Mouse (Mus musculus): ENCODE data around the gene Got2. TPM values are rescaled to one million over a fixed set of nuclear protein-coding genes. Genes with fewer than 3 reads are reported as not detected.

The Got2 gene
- polyA plus RNA-seq, 1 experiment from 2014 or later, result 63.9 TPM

DNA sequence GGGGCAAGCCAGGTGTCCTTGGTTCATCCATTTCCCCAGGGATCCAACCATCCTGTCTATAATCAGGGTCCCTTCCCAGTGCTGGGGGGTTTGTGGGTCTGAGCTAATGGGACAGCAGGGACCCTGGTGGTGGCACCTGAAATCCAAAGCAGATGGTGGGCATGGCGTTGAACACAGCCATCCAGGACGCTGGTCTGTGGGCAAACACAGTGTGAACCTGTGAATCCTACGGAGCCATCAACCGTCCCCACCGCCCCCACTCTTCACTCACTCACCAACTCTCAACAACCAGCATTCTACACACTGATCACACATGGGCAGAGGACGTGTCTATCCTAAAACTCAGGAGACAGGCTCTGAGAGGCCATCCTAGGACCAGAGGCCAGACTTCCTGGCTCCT lies 44.4 kb downstream of the Got2 start:
- Histone ChIP-seq H3K4me1 (ENCODE audit: insufficient read depth, low read depth, low read length) (no peaks in the 10 kb centered on the region), H3K9ac (replicated peaks; ENCODE audit: low read depth) (no peak overlapping the region), H3K4me2 (replicated peaks; ENCODE audit: low read depth, low read length) (no peak overlapping the region), H3K27me3 (replicated peaks; ENCODE audit: insufficient read depth, low read length) (no peaks in the 10 kb centered on the region), H3K27ac (ENCODE audit: low read length) (no peak overlapping the region), H3K4me3 (ENCODE audit: low read depth, low read length) (no peak overlapping the region), H3K9me3 (ENCODE audit: low read length) (no peaks in the 10 kb centered on the region), H3K36me3 (ENCODE audit: insufficient read depth, low read length) (peaks cover 20% of the 10 kb centered on the region; the same call in 1 of the 2 replicates)
- ATAC-seq, result no peak
- DNase-seq (ENCODE audit: low spot score), result no peak
- 84% methylated on average over 6 of the region's 6 CpGs for WGBS
- TF ChIP-seq EP300 (IDR thresholded peaks at IDR 0.05) (no peak), CTCF (IDR thresholded peaks at IDR 0.05) (no peak)

DNA sequence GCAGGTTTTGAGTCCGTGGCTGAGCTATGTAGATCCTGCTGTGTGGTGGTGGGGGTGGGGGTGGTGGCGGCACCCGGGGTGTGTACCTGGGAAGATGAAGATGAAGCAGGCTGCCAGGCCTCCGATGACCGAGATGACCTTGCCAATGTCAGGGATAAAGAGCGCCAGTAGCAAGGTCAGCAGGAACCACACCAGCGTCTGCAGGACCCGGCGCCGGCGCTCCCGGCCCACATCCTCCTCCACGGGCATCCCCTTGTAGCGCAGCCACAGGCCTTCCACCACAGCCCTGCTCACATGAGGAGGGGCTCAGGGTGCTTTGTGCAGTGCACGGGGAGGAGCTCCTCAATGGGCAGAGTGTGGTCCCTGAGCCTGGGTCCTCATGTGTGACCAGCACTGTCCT lies 46.9 kb downstream of the Got2 start:
- no peak for TF ChIP-seq EP300 (IDR thresholded peaks at IDR 0.05)
- TF ChIP-seq CTCF (IDR thresholded peaks at IDR 0.05), result no peak
- DNase-seq (ENCODE audit: low spot score) (no peak), ATAC-seq (no peak)
- no peaks in the 10 kb centered on the region for H3K9me3 ChIP-seq (ENCODE audit: low read length)
- no peak overlapping the region for H3K4me3 ChIP-seq (ENCODE audit: low read depth, low read length)
- H3K27ac ChIP-seq (ENCODE audit: low read length), result no peak overlapping the region
- no peaks in the 10 kb centered on the region for H3K4me1 ChIP-seq (ENCODE audit: insufficient read depth, low read depth, low read length)
- H3K9ac ChIP-seq (replicated peaks; ENCODE audit: low read depth), result no peak overlapping the region
- no peaks in the 10 kb centered on the region for H3K27me3 ChIP-seq (replicated peaks; ENCODE audit: insufficient read depth, low read length)
- 86% methylated on average over 15 of the region's 15 CpGs for WGBS
- H3K36me3 ChIP-seq (ENCODE audit: insufficient read depth, low read length), result peaks cover 13% of the 10 kb centered on the region; the same call in 1 of the 2 replicates
- H3K4me2 ChIP-seq (replicated peaks; ENCODE audit: low read depth, low read length), result no peak overlapping the region

DNA sequence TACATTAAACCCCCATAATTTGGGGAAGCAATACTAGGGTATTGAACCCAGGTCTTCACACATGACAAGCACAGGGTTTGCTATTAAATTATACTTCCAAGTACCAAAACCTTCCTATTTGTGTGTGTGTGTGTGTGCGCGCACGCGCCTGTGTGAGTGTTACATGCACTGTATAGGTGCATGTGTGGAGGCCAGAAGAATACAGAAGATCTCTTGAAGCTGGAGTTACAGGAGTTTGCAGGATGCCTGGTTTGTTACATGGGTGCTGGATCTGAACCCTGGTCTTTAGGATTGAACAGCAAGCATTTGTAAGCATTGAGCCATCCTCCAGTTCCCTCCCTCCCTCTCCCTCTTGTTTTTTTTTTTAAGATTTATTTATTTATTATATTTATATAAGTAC lies 49.1 kb downstream of the Got2 start:
- DNase-seq (ENCODE audit: low spot score), result no peak
- TF ChIP-seq CTCF (IDR thresholded peaks at IDR 0.05) (no peak), EP300 (IDR thresholded peaks at IDR 0.05) (no peak)
- 98% methylated on average over 4 of the region's 4 CpGs for WGBS
- Histone ChIP-seq H3K4me1 (ENCODE audit: insufficient read depth, low read depth, low read length) (no peaks in the 10 kb centered on the region), H3K36me3 (ENCODE audit: insufficient read depth, low read length) (peaks cover 12% of the 10 kb centered on the region; the same call in 1 of the 2 replicates), H3K9ac (replicated peaks; ENCODE audit: low read depth) (no peak overlapping the region), H3K9me3 (ENCODE audit: low read length) (no peaks in the 10 kb centered on the region), H3K27ac (ENCODE audit: low read length) (no peak overlapping the region), H3K4me3 (ENCODE audit: low read depth, low read length) (no peak overlapping the region), H3K4me2 (replicated peaks; ENCODE audit: low read depth, low read length) (no peak overlapping the region), H3K27me3 (replicated peaks; ENCODE audit: insufficient read depth, low read length) (no peaks in the 10 kb centered on the region)
- ATAC-seq, result no peak

DNA sequence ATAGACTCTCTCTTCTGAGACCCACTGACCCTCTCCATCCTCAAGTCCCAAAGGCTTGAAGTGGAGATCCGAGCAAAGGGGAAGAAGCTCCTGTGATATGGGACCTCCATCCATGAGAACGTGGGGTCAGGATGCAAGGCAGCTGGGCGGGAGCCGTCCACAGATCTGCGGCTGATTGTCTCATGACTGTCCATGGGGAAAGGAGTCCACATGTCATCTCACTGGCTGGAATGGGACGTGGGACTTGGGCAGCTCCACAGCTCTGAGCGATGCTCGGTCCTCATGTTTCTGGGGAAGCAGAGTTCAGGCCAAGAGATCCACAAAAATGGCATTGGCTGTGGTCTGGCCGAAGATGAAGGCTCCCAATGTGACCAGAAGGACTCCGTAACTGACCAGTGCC lies 51.1 kb downstream of the Got2 start:
- Histone ChIP-seq H3K27ac (ENCODE audit: low read length) (no peak overlapping the region), H3K4me2 (replicated peaks; ENCODE audit: low read depth, low read length) (no peak overlapping the region), H3K36me3 (ENCODE audit: insufficient read depth, low read length) (peaks cover 5% of the 10 kb centered on the region; the same call in 1 of the 2 replicates), H3K9ac (replicated peaks; ENCODE audit: low read depth) (no peak overlapping the region), H3K4me1 (ENCODE audit: insufficient read depth, low read depth, low read length) (no peaks in the 10 kb centered on the region), H3K9me3 (ENCODE audit: low read length) (no peaks in the 10 kb centered on the region), H3K27me3 (replicated peaks; ENCODE audit: insufficient read depth, low read length) (no peaks in the 10 kb centered on the region), H3K4me3 (ENCODE audit: low read depth, low read length) (no peak overlapping the region)
- DNase-seq (ENCODE audit: low spot score), result no peak
- no peak for ATAC-seq
- WGBS, result 86% methylated on average over 10 of the region's 10 CpGs
- TF ChIP-seq EP300 (IDR thresholded peaks at IDR 0.05) (no peak), CTCF (IDR thresholded peaks at IDR 0.05) (no peak)

DNA sequence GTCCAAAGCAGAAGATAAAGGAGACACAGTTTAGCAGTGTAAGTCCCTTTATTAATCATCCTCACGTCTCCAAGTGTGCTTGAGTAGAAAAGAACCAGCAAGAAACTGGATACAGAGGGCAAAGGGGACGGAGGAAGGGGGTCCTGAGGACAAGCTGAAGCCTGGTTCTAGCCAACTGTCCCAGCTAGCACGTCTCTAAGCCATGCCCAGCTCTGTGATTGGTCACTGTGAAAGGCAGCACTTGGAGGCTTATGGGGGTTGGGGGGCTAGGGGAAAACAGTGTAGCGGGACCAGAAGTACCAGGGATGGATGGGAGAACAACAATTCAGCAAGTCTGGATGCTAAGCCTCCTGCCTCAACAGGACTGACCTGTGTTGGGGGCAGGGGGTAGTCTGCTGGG lies 52.5 kb downstream of the Got2 start:
- no peak overlapping the region for H3K9ac ChIP-seq (replicated peaks; ENCODE audit: low read depth)
- TF ChIP-seq CTCF (IDR thresholded peaks at IDR 0.05) (no peak), EP300 (IDR thresholded peaks at IDR 0.05) (no peak)
- ATAC-seq (no peak), DNase-seq (ENCODE audit: low spot score) (no peak)
- no peaks in the 10 kb centered on the region for H3K27me3 ChIP-seq (replicated peaks; ENCODE audit: insufficient read depth, low read length)
- H3K36me3 ChIP-seq (ENCODE audit: insufficient read depth, low read length), result peaks cover 5% of the 10 kb centered on the region; the same call in 1 of the 2 replicates
- WGBS, result 68% methylated on average over 4 of the region's 4 CpGs
- no peak overlapping the region for H3K27ac ChIP-seq (ENCODE audit: low read length)
- H3K4me1 ChIP-seq (ENCODE audit: insufficient read depth, low read depth, low read length), result no peaks in the 10 kb centered on the region
- H3K9me3 ChIP-seq (ENCODE audit: low read length), result no peaks in the 10 kb centered on the region
- H3K4me3 ChIP-seq (ENCODE audit: low read depth, low read length), result no peak overlapping the region
- no peak overlapping the region for H3K4me2 ChIP-seq (replicated peaks; ENCODE audit: low read depth, low read length)

DNA sequence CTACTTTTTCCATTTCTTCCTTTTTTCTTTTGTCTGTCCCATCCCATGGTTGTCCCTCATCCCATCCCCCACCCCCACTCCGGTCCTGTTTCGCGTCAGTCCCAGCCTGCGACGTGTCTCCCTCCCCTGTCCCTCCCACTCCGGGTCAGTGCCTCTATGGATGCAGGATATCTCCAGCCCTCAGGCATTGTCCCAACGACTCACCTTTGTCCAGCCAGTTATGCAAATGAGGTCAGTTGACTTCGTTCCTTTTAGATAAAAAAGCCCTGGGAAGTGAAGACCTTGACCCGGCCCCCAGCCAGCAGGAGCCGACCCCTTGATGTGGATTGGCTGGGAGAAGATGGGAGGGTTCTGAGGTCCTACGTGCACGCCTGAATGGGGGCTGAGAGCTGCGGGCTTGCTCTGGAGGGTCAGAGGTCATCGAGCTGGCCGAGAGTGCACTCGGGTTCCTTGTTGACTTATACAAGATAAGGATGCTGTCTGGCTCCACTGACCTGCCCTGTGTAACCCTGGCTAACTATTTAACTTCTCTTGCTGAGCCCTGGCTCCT lies 54.8 kb downstream of the Got2 start:
- H3K4me3 ChIP-seq (ENCODE audit: low read depth, low read length), result peak overlapping the region; percentile 17; the same call in 1 of the 2 replicates
- H3K4me1 ChIP-seq (ENCODE audit: insufficient read depth, low read depth, low read length), result no peaks in the 10 kb centered on the region
- no peaks in the 10 kb centered on the region for H3K27me3 ChIP-seq (replicated peaks; ENCODE audit: insufficient read depth, low read length)
- DNase-seq (ENCODE audit: low spot score) (peak; percentile 37), ATAC-seq (peak; percentile 56)
- H3K36me3 ChIP-seq (ENCODE audit: insufficient read depth, low read length), result no peaks in the 10 kb centered on the region
- TF ChIP-seq EP300 (IDR thresholded peaks at IDR 0.05) (no peak), CTCF (IDR thresholded peaks at IDR 0.05) (no peak)
- no peak overlapping the region for H3K27ac ChIP-seq (ENCODE audit: low read length)
- H3K9ac ChIP-seq (replicated peaks; ENCODE audit: low read depth), result no peak overlapping the region
- no peaks in the 10 kb centered on the region for H3K9me3 ChIP-seq (ENCODE audit: low read length)
- WGBS, result 3% methylated on average over 15 of the region's 16 CpGs
- peak overlapping the region; percentile 46 for H3K4me2 ChIP-seq (replicated peaks; ENCODE audit: low read depth, low read length)

All from lung, postnatal 0 days (tissue).